ENCODE assay signal across 7 mouse cellular contexts in the genomic region with DNA sequence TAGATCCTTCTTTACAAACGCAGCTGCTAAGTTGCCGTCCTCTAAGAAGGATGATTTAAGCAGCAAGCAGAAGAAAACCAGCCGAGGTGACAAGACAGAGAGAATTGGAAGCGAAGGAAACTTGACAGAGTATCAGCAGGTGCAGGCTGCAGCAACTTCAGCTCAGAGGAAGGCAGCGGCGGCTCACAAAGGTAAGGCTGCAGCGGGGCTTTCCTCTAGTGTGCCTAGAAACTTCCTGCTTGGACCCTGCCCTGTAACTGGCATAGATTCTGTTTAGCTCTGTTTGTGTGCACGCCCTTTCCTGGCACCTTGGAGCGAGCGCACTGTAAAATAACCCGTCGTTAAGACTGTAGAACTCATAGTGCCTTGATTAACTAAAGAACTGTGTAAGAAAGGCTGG.
DNase-seq lines count a peak whose midpoint lies in the region; ATAC-seq and TF ChIP-seq lines count a peak whose summit lies in the region.

No protein-coding gene starts in this region.

- TF ChIP-seq CTCF in brain, embryonic 14.5 days (IDR thresholded peaks at IDR 0.05; ENCODE audit: borderline replicate concordance, extremely low read depth, insufficient read depth, insufficient read length) = no peak

- WGBS in embryonic facial prominence, embryonic 12.5 days = 31% methylated on average over 12 of the region's 12 CpGs
- WGBS in midbrain, embryonic 10.5 days = 28% methylated on average over 12 of the region's 12 CpGs

- TF ChIP-seq POLR2A in brain, embryonic 14.5 days (IDR thresholded peaks at IDR 0.05; ENCODE audit: borderline replicate concordance, extremely low read depth, insufficient read depth, insufficient read length, poor library complexity, severe bottlenecking) = no peak

- no peak for ATAC-seq in embryonic facial prominence, embryonic 12.5 days (ENCODE audit: insufficient number of reproducible peaks, insufficient read depth, low FRiP score, low TSS enrichment)

- peak; percentile 50 for DNase-seq in brain, embryonic 14.5 days (ENCODE audit: low read depth)
- DNase-seq in kidney, adult 8-10 months = peak; percentile 18 to 33
- DNase-seq in midbrain, embryonic 10.5 days (ENCODE audit: low spot score) = peak; percentile 16
- DNase-seq in layer of hippocampus, adult 9-10 months (ENCODE audit: low spot score) = no peak
- DNase-seq in spleen, adult 12 weeks (ENCODE audit: low spot score) = no peak
- DNase-seq in gastrocnemius, adult 8-10 months (ENCODE audit: low spot score in 2 of 2) = no peak

- no peaks in the 10 kb centered on the region for H3K9me3 ChIP-seq in embryonic facial prominence, embryonic 12.5 days
- no peaks in the 10 kb centered on the region for H3K9me3 ChIP-seq in midbrain, embryonic 10.5 days (replicated peaks)

- no peak overlapping the region for H3K4me3 ChIP-seq in embryonic facial prominence, embryonic 12.5 days
- H3K4me3 ChIP-seq in midbrain, embryonic 10.5 days = peak overlapping the region; percentile 5; the same call in 1 of the 2 replicates

- peak overlapping the region; percentile 27 for H3K4me2 ChIP-seq in embryonic facial prominence, embryonic 12.5 days (replicated peaks)

- no peak overlapping the region for H3K9ac ChIP-seq in embryonic facial prominence, embryonic 12.5 days

- H3K36me3 ChIP-seq in embryonic facial prominence, embryonic 12.5 days = no peaks in the 10 kb centered on the region
- no peaks in the 10 kb centered on the region for H3K36me3 ChIP-seq in midbrain, embryonic 10.5 days

- H3K27ac ChIP-seq in embryonic facial prominence, embryonic 12.5 days = no peak overlapping the region
- H3K27ac ChIP-seq in midbrain, embryonic 10.5 days (replicated peaks) = no peak overlapping the region

- H3K4me1 ChIP-seq in embryonic facial prominence, embryonic 12.5 days = no peaks in the 10 kb centered on the region
- peaks cover 9% of the 10 kb centered on the region for H3K4me1 ChIP-seq in midbrain, embryonic 10.5 days

- H3K27me3 ChIP-seq in embryonic facial prominence, embryonic 12.5 days = no peaks in the 10 kb centered on the region
- H3K27me3 ChIP-seq in midbrain, embryonic 10.5 days (ENCODE audit: low read depth, poor library complexity, severe bottlenecking) = no peaks in the 10 kb centered on the region

Comparison
In these comparisons a context has a peak if more than half of its experiments do, and no peak if none do; other contexts are left out.
1. DNase-seq: peak in brain, embryonic 14.5 days (single experiment), kidney, adult 8-10 months (2 of 2) and midbrain, embryonic 10.5 days (single experiment); none in layer of hippocampus, adult 9-10 months (single experiment), spleen, adult 12 weeks (single experiment) and gastrocnemius, adult 8-10 months (0 of 2).